Mouse (Mus musculus) liver, embryonic 14.5 days (tissue): ENCODE results near the gene Tmem110.

Experiments used
- CTCF ChIP-seq: IDR thresholded peaks from 2 replicates; pipeline ENCODE4 v1.5.1; 2016; ENCODE audit warnings: antibody characterized with exemption, low read depth, control low read depth
- EP300 ChIP-seq: IDR thresholded peaks from 2 replicates; pipeline ENCODE4 v1.6.1; 2016; ENCODE audit warnings: antibody characterized with exemption, low read depth

GRCm38 (mm10) chr14:30902628-30903027, 77.2 kb downstream of the Tmem110 start:
- TF ChIP-seq CTCF: no peak
- no peak for TF ChIP-seq EP300
